Mouse (Mus musculus) heart, postnatal 25 days (tissue): ENCODE measurements around the gene Ube2a. TPM values are rescaled to one million over a fixed set of nuclear protein-coding genes. Genes with fewer than 3 reads are reported as not detected.

Experiments
- DNase-seq: peaks from one replicate; pipeline ENCODE4 v3.0.0; 2022; ENCODE audit warnings: low spot score
- intact Hi-C: fragments of 180-260 bp; cut with DNase I; formaldehyde crosslinking; loops from one replicate; pipeline ENCODE4 v1.15.1; 2025
- total RNA-seq, 2 experiments: library from RNA; stranded (reverse); gene quantifications; 2 replicates each; pipeline ENCODE4 v1.2.3; 2021

The Ube2a gene
- 10 to 100 TPM; 67.5 to 77.9 TPM for total RNA-seq

- intact Hi-C loops, result loop anchor here (2.0 kb wide), 1 partner anchor 29 kb away; the partner anchor contains the start of gene Nkrf
Observed at GRCm38 (mm10) chrX:36873765-36874164, at the start of gene Ube2a, which contains the start of gene C330007P06Rik. TSS of gene Ube2a (plus strand) at chrX:36873900. TSS of gene C330007P06Rik (minus strand) at chrX:36874111.

GRCm38 (mm10) chrX:36823932-36824711, 49.6 kb upstream of the Ube2a start:
- DNase-seq, result no peak
- intact Hi-C loops, result loop anchor here (5.0 to 10.0 kb wide), 2 partner anchors 62 to 289 kb away; no protein-coding TSS in a partner anchor

More at GRCm38 (mm10) chrX:36873765-36874164, at the start of gene Ube2a, which contains the start of gene C330007P06Rik:
- no peak for DNase-seq

GRCm38 (mm10) chrX:36825032-36825431, 48.7 kb upstream of the Ube2a start:
- no peak for DNase-seq
- intact Hi-C loops, result loop anchor here (10.0 kb wide), 1 partner anchor 290 kb away; no protein-coding TSS in a partner anchor

GRCm38 (mm10) chrX:36826873-36827272, 46.8 kb upstream of the Ube2a start:
- DNase-seq, result no peak
- intact Hi-C loops, result loop anchor here (10.0 kb wide), 1 partner anchor 292 kb away; no protein-coding TSS in a partner anchor

- intact Hi-C loops, result loop anchor here (5.0 kb wide), 2 partner anchors 82 to 192 kb away; no protein-coding TSS in a partner anchor
- no peak for DNase-seq
Observed at GRCm38 (mm10) chrX:36830271-36830670, 43.4 kb upstream of the Ube2a start.

GRCm38 (mm10) chrX:36831632-36832031, 42.1 kb upstream of the Ube2a start:
- no peak for DNase-seq
- intact Hi-C loops, result loop anchor here (5.0 kb wide), 2 partner anchors 81 to 191 kb away; no protein-coding TSS in a partner anchor

- intact Hi-C loops, result loop anchor here (5.0 kb wide), 2 partner anchors 79 to 189 kb away; no protein-coding TSS in a partner anchor
- DNase-seq, result no peak
Observed at GRCm38 (mm10) chrX:36833397-36834084, 40.2 kb upstream of the Ube2a start.

GRCm38 (mm10) chrX:36837069-36837676, 36.5 kb upstream of the Ube2a start:
- no peak for DNase-seq
- intact Hi-C loops, result no loop called here

GRCm38 (mm10) chrX:36839391-36839790, 34.3 kb upstream of the Ube2a start:
- intact Hi-C loops, result no loop called here
- peak; percentile 28 for DNase-seq

- intact Hi-C loops, result no loop called here
- DNase-seq, result no peak
Observed at GRCm38 (mm10) chrX:36841698-36842097, 32.0 kb upstream of the Ube2a start.

GRCm38 (mm10) chrX:36843346-36843990, 30.2 kb upstream of the Ube2a start:
- intact Hi-C loops, result no loop called here

GRCm38 (mm10) chrX:36847152-36847551, 26.5 kb upstream of the Ube2a start:
- DNase-seq, result no peak
- intact Hi-C loops, result no loop called here

More at GRCm38 (mm10) chrX:36843346-36843990, 30.2 kb upstream of the Ube2a start:
- no peak for DNase-seq

GRCm38 (mm10) chrX:36852631-36853030, 21.1 kb upstream of the Ube2a start:
- intact Hi-C loops, result no loop called here
- no peak for DNase-seq

GRCm38 (mm10) chrX:36863766-36864608, 9.7 kb upstream of the Ube2a start:
- intact Hi-C loops, result no loop called here
- DNase-seq, result peak; percentile 67

- no peak for DNase-seq
- intact Hi-C loops, result no loop called here
Observed at GRCm38 (mm10) chrX:36864609-36865328, 8.9 kb upstream of the Ube2a start.

GRCm38 (mm10) chrX:36870372-36870771, 3.3 kb upstream of the Ube2a start:
- no peak for DNase-seq
- intact Hi-C loops, result no loop called here

- DNase-seq, result peak; percentile 75
- intact Hi-C loops, result loop anchor here (2.0 kb wide), 1 partner anchor 29 kb away; the partner anchor contains the start of gene Nkrf
Observed at GRCm38 (mm10) chrX:36874178-36874696, 537 bp downstream of the Ube2a start.

GRCm38 (mm10) chrX:36874704-36875128, 1.0 kb downstream of the Ube2a start:
- DNase-seq, result no peak
- intact Hi-C loops, result loop anchor here (2.0 kb wide), 1 partner anchor 28 kb away; the partner anchor contains the start of gene Nkrf
